Mouse (Mus musculus): ENCODE data around the gene Dnah5. TPM values are rescaled to one million over a fixed set of nuclear protein-coding genes. Genes with fewer than 3 reads are reported as not detected.

The Dnah5 gene
- total RNA-seq (2017): 0.10 TPM in 1 of 3 replicates, not detected in the others

GRCm38 (mm10) chr15:28203111-28204075 lies at the start of gene Dnah5:
Gene Dnah5 (plus strand): TSS chr15:28203752.
- ATAC-seq (replicated peaks; ENCODE audit: insufficient number of reproducible peaks, low FRiP score, low TSS enrichment, poor library complexity, severe bottlenecking): no peak

- no peak for ATAC-seq (replicated peaks; ENCODE audit: insufficient number of reproducible peaks, low FRiP score, low TSS enrichment, poor library complexity, severe bottlenecking)
Observed at GRCm38 (mm10) chr15:28154822-28155501, 48.6 kb upstream of the Dnah5 start.

- no peak for ATAC-seq (replicated peaks; ENCODE audit: insufficient number of reproducible peaks, low FRiP score, low TSS enrichment, poor library complexity, severe bottlenecking)
Observed at GRCm38 (mm10) chr15:28158771-28159489, 44.6 kb upstream of the Dnah5 start.

- ATAC-seq (replicated peaks; ENCODE audit: insufficient number of reproducible peaks, low FRiP score, low TSS enrichment, poor library complexity, severe bottlenecking): no peak
Observed at GRCm38 (mm10) chr15:28162291-28162690, 41.3 kb upstream of the Dnah5 start.

- no peak for ATAC-seq (replicated peaks; ENCODE audit: insufficient number of reproducible peaks, low FRiP score, low TSS enrichment, poor library complexity, severe bottlenecking)
Observed at GRCm38 (mm10) chr15:28165234-28165633, 38.3 kb upstream of the Dnah5 start.

- ATAC-seq (replicated peaks; ENCODE audit: insufficient number of reproducible peaks, low FRiP score, low TSS enrichment, poor library complexity, severe bottlenecking): no peak
Observed at GRCm38 (mm10) chr15:28166090-28166489, 37.5 kb upstream of the Dnah5 start.

GRCm38 (mm10) chr15:28178951-28179350 lies 24.6 kb upstream of the Dnah5 start:
- ATAC-seq (replicated peaks; ENCODE audit: insufficient number of reproducible peaks, low FRiP score, low TSS enrichment, poor library complexity, severe bottlenecking): peak; percentile 33; the same call in 1 of the 2 replicates

- no peak for ATAC-seq (replicated peaks; ENCODE audit: insufficient number of reproducible peaks, low FRiP score, low TSS enrichment, poor library complexity, severe bottlenecking)
Observed at GRCm38 (mm10) chr15:28179556-28179955, 24.0 kb upstream of the Dnah5 start.

GRCm38 (mm10) chr15:28181862-28182261 lies 21.7 kb upstream of the Dnah5 start:
- ATAC-seq (replicated peaks; ENCODE audit: insufficient number of reproducible peaks, low FRiP score, low TSS enrichment, poor library complexity, severe bottlenecking): peak; percentile 64; the same call in 1 of the 2 replicates

GRCm38 (mm10) chr15:28182567-28182966 lies 21.0 kb upstream of the Dnah5 start:
- ATAC-seq (replicated peaks; ENCODE audit: insufficient number of reproducible peaks, low FRiP score, low TSS enrichment, poor library complexity, severe bottlenecking): no peak

- peak; percentile 67; the same call in 1 of the 2 replicates for ATAC-seq (replicated peaks; ENCODE audit: insufficient number of reproducible peaks, low FRiP score, low TSS enrichment, poor library complexity, severe bottlenecking)
Observed at GRCm38 (mm10) chr15:28187472-28188360, 15.8 kb upstream of the Dnah5 start.

GRCm38 (mm10) chr15:28188361-28189011 lies 15.1 kb upstream of the Dnah5 start:
- ATAC-seq (replicated peaks; ENCODE audit: insufficient number of reproducible peaks, low FRiP score, low TSS enrichment, poor library complexity, severe bottlenecking): no peak

- peak; percentile 78 for ATAC-seq (replicated peaks; ENCODE audit: insufficient number of reproducible peaks, low FRiP score, low TSS enrichment, poor library complexity, severe bottlenecking)
Observed at GRCm38 (mm10) chr15:28189668-28190067, 13.9 kb upstream of the Dnah5 start.

- no peak for ATAC-seq (replicated peaks; ENCODE audit: insufficient number of reproducible peaks, low FRiP score, low TSS enrichment, poor library complexity, severe bottlenecking)
Observed at GRCm38 (mm10) chr15:28198609-28199008, 4.9 kb upstream of the Dnah5 start.

GRCm38 (mm10) chr15:28204626-28205025 lies 1.1 kb downstream of the Dnah5 start:
- ATAC-seq (replicated peaks; ENCODE audit: insufficient number of reproducible peaks, low FRiP score, low TSS enrichment, poor library complexity, severe bottlenecking): no peak

GRCm38 (mm10) chr15:28207545-28207944 lies 4.0 kb downstream of the Dnah5 start:
- no peak for ATAC-seq (replicated peaks; ENCODE audit: insufficient number of reproducible peaks, low FRiP score, low TSS enrichment, poor library complexity, severe bottlenecking)

- no peak for ATAC-seq (replicated peaks; ENCODE audit: insufficient number of reproducible peaks, low FRiP score, low TSS enrichment, poor library complexity, severe bottlenecking)
Observed at GRCm38 (mm10) chr15:28213057-28213456, 9.5 kb downstream of the Dnah5 start.

- no peak for ATAC-seq (replicated peaks; ENCODE audit: insufficient number of reproducible peaks, low FRiP score, low TSS enrichment, poor library complexity, severe bottlenecking)
Observed at GRCm38 (mm10) chr15:28216358-28216757, 12.8 kb downstream of the Dnah5 start.

Data from monocyte, adult 5-6 weeks (primary cell).